Mouse (Mus musculus) layer of hippocampus, postnatal 36 days (tissue): ENCODE results near the gene Bola3. TPM values are rescaled to one million over a fixed set of nuclear protein-coding genes. Genes with fewer than 3 reads are reported as not detected.

Experiments used
- DNase-seq, 2 experiments: peaks; one replicate each; pipeline ENCODE4 v3.0.0; 2022
- total RNA-seq, 2 experiments: library from RNA; stranded (reverse); gene quantifications; 2 replicates each; pipeline ENCODE4 v1.2.3; 2021

Gene Bola3
- total RNA-seq, 2 experiments from 2014 or later = 51.1 to 55.5 TPM

DNA sequence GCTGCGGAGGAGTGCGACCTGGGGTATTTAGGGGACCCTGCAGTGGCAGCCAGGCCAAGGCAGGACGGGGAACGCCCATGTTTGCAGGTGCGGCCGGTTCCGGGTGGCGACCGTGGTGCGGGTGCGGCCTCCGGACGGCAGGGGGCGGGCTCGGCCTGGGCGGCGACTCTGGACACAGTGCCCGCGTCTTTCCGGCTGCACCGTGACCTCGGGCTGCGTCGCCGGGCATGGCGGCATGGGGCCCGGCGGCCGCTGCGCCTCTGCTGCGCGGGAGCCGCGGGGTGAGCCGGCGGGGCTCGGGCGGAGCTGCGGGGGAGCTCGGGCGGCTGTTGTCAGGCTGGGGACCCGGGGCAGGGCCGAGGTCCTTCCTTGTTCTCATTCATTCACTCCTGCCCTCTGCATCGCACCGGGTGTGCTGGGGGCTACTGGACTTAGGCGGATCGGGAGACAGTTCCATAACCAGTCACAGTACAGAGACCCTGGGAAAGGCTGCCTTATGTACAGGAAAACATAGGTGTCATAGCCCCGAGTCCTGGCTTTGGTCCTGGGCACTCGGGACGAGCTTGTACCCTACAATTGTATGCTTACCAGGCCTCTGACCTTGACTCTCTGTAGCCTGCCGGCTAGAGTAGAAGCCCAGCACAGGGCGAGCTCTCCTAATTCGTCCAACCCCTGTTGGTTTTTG lies 469 bp downstream of the Bola3 start:
- peak; percentile 85 to 89 for DNase-seq

DNA sequence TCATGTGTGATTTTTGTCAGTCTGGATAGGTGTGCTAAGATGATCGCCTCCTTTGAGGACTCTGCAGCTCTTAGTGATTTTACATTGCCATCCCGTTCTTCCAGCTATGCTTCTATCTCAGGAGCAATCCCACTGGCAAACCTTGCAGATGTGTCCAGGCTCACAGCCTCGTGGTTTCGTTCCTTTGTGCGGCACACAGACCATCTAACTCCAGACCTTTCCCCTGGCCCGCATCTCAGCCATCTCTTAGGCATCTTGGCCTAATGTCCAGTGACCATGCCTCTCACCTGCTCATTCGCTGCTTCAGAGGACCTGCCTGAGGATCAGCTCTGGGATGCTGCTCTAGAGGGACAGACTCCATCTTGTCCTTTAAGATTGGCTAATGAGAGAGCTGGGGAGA lies 1.2 kb downstream of the Bola3 start:
- no peak for DNase-seq

DNA sequence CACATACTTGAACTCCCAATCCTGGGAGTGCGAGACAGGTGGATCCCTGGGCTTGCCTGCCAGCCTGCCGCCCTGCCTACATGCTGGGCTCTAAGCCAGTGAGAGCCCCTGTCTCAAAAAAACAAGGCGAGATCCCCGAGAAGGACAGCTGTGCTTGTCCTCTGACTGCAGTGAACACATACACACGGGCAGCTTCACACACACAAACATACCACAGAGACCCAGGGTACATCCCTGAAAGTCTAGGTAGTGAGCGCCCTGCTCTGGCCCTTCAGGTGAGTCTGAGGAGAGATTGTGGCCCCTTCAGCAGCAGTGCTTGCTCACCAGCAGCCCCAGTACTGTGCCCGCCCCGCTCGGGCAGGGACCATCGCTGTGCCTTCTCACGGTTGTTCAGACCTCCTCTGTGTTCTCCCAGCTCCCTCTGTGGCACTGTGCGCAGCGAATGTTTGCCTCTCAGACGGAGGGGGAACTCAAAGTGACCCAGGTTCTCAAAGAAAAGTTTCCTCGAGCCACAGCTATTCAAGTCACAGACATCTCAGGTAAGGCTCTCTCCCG lies 2.0 kb downstream of the Bola3 start:
- DNase-seq = no peak

DNA sequence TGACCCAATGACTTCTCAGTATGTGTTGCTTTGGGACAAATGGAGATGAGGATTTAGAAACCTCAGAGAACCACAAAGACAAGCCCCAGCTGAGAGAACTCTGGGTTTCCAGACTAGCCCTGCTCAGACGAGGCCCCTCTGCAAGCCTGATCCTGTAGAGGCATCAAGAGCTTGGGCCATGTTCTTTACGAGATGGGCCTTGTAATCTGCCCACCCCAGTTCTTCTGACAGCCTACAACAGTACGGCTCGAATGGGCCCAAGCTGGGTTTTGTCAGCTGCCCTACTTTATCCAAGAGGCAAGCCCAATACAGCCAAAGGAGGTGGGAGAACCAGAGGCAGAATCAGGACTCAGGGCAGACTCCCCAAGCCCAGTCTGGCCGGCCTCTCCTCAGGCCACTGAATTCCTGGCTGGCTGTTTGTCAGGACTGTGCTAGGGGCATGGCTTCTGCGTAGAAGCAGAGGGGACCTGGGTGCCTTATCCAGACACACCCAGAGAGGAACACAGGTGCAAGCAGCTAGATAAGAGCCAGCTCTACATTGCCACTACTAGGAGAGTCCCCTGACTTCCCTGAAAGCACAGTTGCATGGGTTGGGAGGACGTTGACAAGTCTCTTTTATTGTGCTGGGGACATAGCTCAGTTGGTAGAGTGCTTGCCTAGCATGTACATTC lies 2.7 kb downstream of the Bola3 start:
- no peak for DNase-seq

DNA sequence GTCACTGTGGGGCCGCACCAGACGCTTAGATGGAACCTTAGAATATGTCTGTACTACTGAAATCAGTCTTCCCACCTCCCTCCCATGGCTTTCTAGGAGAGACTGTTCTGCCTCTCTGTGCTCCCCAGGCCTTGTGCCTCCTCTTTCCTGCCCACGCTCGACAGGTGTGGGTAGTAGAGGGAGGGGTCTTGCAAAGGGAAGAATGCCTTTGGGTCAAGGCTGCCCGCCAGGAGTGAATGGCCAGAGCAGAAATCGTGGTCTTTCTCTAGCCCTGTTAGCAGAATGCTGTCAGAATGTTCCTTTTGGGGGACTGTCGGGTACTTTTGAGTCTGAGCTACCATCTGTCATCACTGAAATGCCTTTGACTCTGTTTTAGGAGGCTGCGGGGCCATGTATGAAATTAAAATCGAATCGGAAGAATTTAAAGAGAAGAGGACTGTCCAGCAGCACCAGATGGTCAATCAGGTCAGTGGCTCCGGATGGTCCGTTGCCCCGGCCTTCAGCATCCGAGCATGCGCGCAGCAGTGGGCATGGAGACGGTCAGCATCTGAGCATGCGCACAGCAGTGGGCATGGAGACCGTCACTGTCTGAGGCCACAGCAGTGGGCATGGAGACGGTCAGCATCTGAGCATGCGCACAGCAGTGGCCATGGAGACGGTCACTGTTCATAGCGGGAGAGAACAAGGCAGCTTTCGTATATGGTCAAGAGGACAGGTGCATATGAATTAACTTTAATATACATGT lies 3.9 kb downstream of the Bola3 start:
- DNase-seq = no peak

DNA sequence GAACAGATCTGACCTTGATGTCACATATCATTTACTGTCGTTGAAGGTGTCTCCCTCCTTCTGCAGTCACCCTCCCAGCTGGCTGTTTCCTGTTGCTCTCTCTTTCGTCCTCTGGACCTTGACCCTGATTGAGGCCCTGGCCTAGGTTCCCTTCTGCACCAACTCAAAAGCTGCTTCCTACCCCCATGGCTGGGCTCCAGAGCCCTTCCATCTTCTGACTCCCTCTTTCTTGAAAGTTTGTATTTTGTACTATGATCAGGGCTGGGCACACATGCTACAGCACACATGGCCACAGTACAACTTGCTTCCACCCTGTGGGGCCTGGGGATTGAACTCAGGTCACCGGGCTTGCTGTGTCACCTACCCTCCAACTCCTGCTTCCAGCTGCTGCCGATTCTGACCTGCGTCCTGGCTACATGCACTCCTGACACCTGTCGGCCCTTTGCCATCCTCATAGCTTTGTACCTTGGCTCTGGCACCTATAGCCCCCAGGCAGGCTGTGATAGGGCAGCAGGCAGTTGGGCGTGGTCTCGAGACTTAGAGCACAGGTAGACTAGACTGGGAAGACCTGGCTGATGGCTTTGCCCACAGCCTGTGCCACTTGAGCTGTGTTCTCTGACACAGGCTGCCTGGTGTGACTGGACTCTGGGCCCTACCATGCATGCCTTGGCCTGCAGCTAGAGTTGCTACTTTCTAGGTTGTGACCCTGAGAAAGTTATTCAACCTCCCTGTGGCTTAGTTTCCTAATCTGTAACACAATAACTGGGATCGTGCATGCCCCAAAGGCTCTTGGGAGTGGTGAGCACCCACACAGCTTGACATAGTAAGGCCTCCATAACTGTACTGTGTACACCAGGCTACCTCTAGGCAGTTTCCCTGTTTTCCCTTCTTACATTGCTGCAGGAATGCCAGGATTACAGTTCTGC lies 6.2 kb downstream of the Bola3 start:
- no peak for DNase-seq

DNA sequence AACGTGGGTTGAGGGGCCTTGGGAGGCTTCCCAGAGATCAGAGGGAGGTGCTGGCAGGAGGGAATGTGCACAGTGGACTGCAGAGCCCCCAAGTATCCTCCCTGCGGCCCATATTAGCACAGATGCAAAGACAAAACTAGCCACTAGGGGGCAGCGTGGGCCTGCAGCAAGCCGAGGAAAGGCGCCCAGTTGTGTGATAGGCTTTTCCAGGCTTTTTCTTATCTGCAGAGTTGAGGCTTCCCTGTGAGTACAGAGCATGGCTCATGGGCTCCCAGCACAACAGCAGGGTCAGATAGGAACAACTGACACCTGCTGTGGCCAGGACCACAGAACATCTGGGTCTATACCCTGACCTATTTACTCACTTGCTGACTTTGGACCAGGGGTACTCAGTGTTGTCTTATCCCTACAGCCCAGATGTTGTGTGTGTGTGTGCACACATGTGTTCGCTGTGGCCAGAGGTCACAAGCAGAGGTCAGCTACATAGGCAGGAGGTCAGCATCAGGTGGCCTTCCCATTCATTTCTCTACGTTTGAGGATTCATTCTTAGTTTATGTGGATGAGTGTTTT lies 7.7 kb downstream of the Bola3 start:
- DNase-seq = peak; percentile 78 to 82

DNA sequence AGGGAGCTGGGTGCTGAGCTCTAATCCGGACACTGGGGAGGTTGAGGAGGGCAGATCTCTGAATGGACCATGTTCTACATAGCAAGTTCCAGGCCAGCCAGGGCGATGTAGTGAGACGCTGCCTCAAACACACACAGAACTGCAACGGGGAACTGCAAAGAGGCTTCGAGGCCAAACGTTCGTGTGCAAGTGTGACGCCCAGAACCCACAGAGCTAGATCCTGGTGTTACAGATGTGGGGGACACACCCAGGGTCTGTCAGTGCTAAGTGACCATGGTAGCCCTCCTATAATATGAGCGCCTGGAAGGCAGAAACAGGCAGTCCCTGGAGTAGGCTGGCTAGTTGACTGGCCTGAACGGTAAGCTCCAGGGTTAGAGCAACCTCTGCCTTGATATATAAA lies 8.5 kb downstream of the Bola3 start:
- DNase-seq = no peak

DNA sequence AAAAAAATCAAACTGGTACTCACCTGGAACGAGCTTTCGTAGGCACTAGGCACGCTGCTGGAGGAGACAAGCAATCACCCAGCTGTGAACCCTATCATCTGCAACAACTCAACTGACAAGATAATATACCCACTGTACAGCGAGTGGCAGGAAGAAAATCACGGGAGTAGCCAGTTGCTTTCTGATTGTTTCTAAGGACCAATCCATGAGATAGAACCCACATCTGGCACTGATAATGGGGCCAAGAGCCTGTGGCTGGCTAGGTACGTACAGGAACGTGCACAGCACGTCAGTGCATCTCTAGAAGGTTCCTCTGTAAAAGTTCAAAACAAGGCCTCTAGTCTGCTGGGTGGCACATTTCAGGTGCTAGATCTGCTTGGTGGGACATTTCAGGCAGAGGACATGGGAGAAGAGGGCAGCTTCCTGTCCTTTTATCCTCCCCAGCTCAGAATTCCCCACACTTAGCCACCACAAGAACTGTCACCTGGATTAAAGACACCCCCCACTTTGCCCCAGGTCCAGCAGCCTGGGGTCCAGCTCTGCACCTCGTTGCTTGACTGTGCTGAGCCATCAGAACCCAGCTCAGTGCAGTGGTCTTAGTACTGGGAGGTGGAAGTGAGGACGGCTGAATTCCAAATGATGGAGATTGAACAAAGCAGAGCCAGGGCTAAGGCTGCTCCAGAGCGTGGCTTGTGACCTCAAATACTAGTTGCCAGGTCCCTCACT lies 12.7 kb downstream of the Bola3 start:
- DNase-seq = no peak

DNA sequence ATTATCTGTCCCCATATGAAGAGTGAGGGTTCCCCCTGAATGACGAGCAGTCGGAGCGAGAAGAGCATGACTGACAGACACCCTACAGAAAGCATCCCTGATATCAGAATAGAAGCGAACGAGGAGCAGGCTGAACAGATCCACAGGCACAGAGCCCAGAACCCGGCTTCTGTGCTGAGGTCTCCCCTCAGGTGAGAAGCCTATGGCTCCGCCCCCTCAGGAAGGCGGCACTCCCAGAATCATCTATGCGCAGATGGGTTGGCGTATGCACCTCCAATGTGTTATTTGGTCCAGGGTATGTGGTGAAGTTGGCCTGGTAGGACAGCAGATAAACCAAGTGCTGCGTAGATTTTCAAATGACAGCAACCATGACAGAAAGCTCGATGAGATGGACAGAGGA lies 14.1 kb downstream of the Bola3 start:
- no peak for DNase-seq

DNA sequence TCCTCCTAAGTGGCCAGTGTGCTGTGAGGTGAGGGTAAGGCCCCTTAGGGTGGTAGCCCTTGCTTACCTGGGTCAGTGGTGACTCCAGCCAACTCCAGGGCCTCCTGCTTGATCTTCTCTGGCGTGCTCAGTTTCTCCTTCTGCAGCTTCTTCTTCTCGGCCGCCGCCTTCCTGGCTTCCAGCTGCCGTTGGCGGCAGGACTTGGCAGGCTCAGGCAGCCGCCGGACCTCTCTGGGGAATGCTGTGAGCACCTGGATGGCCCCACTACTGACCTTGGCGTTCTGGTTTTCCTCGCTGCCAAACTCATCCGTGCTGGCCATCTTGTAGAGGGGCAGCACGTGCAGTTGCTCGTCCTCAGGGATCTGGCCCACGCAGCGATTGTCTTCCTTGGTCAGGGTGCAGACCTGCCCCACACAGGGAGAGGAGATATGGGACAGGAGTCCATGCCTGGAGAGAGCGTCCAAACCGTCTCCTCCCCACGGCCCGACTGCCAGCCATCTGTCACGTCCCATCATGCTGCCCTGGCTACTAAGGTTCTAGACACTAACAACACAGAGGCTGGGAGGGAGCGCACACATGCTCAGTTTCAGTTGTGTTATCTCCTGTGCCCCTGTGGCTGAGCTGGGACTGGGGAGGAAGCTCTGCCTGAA lies 21.5 kb downstream of the Bola3 start:
- no peak for DNase-seq

DNA sequence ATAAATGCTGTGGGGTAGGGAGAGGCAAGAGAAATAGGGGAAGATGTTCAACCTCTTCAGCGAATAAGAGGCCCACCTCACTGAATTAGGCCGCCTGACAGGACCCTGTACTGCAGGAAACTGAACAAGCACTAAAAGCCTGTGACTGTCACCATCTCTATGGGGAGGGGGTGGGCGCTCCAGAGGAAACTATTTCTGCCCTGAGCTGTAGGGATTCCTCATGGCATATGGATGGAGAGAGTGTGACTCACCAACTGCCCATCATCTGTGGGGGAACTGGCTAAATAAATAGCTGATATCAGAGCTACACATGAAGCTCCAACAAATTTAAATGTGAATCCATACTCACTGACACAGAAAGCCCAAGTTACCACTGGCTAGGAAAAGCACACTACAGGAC lies 22.4 kb downstream of the Bola3 start:
- DNase-seq = no peak

DNA sequence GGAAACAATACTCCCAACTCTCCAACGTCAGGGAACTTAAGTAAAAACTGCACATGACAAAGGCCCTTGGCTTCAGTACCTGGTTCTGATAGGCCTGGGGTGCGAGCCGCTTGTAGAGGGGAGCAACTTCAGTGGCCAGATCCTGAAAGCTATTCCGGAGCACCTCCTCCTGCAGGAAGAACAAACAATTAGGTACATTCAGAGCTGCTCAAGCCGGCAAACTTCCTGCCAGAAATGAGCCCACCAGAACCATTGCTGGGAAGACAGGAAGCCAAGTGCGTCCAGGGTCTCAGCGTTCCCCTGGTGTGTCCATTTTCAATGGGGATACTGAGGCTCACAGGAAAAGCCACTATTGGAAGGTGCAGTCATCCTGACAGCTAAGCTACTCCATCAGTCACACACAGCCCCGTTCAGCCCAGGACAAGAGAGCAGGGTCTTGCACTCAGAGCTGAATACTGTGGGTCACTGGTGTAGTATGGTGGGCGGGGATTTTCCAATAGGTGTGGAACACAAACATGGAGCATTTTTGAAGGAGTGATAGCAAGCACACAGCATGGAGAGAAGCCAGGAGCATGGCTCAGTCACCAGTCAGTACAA lies 24.9 kb downstream of the Bola3 start:
- no peak for DNase-seq

DNA sequence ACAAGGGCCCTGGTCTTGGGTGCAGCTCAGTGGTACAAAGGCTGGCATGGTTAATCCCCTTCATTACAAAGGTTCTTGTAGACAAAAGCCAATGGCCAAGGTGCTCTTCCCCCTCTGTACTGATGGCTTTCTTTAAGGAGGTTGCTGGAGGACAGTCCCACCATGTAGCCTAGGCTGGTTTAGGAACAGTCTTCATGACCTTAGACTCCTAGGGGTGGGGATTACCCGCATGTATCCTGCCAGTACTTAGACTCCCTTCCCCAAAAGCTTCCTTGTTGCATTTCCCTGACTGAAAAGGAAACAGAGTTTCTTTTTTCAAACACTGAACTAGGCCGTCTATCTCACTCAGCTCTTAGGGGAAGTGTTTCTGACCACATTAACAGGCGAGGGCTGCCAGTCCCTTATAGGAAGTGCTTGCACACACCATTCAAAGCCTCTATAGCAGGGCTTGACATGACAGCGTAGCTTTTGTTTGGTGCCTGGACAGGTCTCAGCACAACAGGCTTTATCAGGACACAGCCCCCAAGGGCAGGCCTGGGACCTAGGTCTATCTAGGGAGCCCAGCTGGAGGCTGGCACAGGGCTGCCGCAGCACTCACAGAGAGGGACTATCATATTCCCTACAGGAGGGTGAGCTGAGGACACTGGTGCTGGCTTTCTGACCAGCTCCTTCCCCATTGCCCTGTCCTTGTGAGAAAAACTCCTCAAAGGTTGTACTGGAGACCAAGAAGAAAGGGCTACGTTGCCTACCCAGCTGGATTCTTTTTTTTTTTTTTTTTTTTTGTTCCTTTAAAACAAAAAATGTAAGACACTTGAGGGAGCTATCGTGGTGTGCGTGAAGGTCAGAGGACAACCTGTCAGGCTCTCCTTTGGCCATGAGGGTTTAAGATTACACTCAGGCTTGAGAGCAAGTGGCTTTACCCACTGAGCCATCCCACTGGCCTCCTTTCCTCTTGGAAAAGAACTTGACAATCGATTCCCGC lies 32.9 kb downstream of the Bola3 start:
- no peak for DNase-seq

DNA sequence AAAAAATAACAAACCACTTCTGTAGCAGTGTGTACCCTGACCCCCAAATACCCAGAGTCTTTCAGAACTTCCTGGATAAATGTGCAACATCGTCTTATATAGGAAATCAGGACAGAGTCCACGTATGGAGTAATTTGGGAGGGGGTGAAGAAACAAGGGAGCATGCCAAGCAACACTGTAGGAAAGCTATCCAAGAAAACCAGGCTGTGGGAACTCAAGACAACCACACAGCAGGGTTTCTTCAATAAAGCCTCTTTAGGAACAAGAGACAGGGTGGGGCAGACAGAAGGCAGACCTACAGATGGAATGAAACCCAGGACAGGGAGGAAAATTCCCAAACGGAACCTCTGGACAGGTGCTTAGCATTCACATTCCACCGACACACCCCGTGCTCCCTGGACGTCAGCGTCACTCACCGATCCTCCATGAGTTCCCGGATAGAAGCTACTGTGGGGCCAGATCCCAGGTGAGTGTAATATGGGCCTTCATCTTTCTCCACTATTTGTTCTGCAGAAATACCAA lies 36.7 kb downstream of the Bola3 start:
- no peak for DNase-seq

DNA sequence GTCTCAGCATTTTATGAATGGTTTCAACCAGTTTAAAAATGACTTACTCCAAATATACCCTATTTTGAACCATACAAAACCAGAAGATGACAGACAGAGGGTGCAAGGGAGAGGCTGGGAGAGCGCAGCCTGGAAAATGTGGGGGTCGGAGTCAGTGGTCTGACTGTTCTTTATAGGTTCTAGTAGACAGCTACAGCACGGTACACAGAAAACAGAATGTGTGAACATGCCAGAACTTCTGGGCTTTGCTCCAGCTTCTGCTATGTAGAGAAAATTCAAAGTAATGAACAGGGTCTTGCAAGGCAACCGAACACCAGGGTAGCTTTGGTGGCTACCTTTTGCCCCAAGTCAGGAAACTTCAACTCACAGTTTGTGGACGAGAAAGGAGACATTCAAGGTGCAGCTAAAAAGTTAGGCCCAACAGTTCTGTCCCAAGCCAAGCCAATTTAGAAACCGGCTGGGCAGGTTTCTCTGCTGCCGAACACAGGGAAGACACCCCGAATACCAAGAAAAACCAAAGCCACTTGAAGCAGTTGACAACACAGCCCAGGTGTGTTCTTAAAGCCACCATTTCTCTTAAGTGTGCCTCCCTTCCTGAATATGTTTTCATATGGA lies 43.3 kb downstream of the Bola3 start:
- DNase-seq = no peak

DNA sequence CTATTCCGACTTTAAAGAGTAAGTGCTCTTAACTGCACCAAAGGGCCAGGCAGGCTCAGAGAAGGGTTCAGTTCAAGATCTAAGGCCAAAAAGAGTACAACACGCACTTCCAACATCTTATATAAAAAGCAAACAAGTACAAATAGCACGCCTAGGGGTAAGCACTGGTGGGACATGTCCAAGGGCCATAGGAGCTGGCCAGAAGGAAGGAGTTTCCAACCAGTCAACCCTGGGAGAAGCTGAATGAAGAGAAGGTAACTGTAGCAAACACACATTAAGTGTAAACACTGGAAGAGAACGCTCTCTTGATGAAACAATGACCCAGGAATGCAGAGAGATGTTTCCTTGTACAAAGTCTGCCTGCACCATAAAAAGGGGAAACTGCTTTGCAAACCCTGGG lies 45.2 kb downstream of the Bola3 start:
- no peak for DNase-seq

DNA sequence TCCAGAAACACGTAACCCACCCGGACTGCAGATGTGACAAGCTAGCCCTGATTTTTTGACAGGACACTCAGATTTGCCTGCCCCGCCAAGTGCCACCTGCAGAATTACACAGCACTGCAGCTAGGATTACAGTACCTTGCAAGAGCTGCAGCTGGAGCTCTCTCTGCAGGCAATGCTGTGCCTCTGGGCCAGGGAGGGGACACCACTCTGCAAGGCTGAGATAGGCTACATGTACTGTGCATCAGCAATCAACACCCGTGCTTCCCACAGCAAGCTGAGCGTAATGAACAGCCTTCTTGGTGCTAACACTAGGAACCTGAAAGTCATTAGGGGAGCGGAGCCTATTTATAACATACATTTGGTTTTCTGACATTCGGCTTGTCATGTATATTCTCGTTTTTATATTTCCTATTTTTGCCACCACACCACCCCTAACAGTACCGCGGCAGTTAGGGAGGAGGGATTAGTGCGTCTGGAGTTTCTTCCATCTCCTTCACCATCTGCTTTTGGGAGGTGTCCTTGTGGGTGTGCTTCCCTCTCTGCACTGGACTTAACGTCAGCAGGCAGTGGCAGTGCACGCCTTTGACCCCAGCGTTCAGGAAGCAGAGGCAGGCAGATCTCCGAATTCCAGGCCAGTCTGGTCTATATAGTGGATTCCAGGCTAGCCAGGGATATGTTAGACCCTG lies 46.7 kb downstream of the Bola3 start:
- no peak for DNase-seq
